Mouse (Mus musculus): ENCODE data around the gene Mrpl14. TPM values are rescaled to one million over a fixed set of nuclear protein-coding genes. Genes with fewer than 3 reads are reported as not detected.

The Mrpl14 gene
- total RNA-seq, 2 experiments from 2014 or later: 14.4 to 88.9 TPM

DNA sequence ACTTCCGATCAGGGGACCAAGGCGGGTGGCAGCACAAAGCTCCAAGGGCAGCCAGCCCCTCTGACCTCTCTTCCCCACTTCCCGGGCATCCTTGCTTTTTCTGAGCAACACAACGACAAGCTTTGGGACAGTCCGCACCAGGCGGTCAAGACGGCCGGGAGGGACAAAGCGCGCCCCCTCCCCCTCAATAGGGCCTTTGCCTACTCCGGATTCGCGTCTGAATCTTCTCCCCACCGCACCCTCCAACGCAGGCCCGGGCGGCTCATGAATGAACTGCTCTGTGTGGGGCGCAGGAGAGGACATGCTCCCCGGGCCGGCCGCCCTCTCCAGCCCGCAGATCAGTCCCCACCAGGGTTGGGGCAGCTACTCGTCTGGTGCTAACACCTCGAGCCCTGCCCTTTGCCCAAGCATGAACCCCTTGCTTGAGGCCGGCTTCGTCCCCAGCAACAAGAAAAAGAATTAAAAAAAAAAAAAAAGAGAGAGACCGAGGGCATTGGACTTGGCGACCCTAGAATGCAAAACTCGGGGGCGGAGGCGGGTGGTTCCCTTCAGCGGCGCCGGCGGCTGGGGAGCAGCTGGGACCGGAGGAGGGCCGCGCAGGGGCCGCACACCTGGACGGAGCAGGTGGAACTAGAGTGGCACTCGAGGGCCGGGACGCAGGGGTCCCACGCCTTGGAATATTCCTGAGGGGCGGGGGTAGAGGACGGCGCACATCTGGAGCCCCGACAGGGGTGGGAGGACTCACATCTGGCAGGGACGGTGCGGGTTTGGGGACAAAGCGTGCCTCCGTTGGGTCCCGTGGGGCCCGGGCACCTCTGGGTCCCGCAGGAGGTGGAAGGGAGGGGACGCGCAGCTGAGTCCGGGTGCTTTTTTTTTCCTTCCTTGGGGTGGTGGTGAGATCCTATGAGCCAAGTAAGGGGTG, 690 bp upstream of the Mrpl14 start:
- peak; percentile 58 for ATAC-seq (replicated peaks; ENCODE audit: low FRiP score, low TSS enrichment, poor library complexity, severe bottlenecking)

GRCm38 (mm10) chr17:45686716-45687115, 594 bp downstream of the Mrpl14 start, which contains the start of gene Tmem63b:
Tmem63b (minus strand) TSS chr17:45686905.
- peak; percentile 53 for ATAC-seq (replicated peaks; ENCODE audit: low FRiP score, low TSS enrichment, poor library complexity, severe bottlenecking)

GRCm38 (mm10) chr17:45689120-45689519, 3.0 kb downstream of the Mrpl14 start:
- no peak for ATAC-seq (replicated peaks; ENCODE audit: low FRiP score, low TSS enrichment, poor library complexity, severe bottlenecking)

- no peak for ATAC-seq (replicated peaks; ENCODE audit: low FRiP score, low TSS enrichment, poor library complexity, severe bottlenecking)
These were observed 3.9 kb downstream of the Mrpl14 start for GRCm38 (mm10) chr17:45690044-45690443.

DNA sequence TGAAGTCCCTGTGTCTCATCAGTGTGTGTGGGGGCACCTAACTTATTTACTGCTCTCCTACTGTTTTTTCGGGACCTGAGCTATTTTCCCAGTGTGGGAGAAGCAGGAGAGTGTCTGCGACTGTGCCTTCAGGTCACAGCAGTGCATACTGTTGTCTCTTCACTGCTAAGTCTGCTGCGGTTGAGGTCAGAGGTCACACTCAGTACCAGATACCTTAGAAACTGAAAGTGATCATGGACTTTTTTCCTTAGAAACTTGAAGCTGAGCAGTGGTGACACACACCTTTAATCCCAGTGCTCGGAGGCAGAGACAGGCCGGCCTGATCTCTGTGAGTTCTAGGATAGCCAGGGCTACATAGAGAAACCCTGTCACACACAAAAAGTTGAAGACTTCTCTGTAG, 6.0 kb downstream of the Mrpl14 start:
- no peak for ATAC-seq (replicated peaks; ENCODE audit: low FRiP score, low TSS enrichment, poor library complexity, severe bottlenecking)

DNA sequence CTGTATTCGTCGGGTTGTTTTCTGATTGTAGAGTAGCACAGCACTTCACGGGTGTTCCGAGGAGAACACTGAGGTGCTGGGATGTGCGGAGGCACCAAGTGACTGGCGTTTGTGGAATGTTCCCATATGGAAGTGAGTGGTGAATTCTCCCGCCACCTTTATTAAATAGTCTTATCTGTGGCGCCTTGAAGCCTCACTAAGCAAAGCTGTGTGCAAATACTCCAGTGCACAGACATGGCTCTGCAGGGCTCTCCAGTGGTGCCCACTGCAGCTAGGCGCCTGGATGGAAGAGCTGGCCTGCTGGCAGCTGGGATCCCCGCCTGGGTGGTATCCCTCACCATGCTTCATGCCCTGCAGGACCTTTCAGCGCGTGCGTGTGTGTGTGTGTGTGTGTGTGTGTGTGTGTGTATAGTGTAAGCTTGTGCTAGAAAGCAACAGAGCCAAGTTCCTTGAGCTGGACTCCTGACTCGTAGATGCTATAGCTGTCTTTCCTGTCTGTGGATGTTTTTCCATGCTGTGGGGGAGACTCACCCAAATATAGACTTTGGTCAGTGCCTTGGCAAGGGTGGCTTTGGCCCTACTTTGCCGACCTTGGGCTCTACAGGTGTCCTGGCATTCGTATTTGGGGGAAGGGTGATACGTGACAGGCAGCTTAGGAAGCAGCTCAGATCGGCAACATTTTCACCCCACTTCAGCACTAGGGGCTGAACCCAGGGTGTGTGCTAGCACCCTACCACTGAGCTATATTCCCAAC, 7.9 kb downstream of the Mrpl14 start:
- ATAC-seq (replicated peaks; ENCODE audit: low FRiP score, low TSS enrichment, poor library complexity, severe bottlenecking): no peak

- peak; percentile 62 for ATAC-seq (replicated peaks; ENCODE audit: low FRiP score, low TSS enrichment, poor library complexity, severe bottlenecking)
These were observed 9.4 kb downstream of the Mrpl14 start for GRCm38 (mm10) chr17:45695227-45696120.

- no peak for ATAC-seq (replicated peaks; ENCODE audit: low FRiP score, low TSS enrichment, poor library complexity, severe bottlenecking)
These were observed 10.9 kb downstream of the Mrpl14 start for GRCm38 (mm10) chr17:45696981-45697380.

DNA sequence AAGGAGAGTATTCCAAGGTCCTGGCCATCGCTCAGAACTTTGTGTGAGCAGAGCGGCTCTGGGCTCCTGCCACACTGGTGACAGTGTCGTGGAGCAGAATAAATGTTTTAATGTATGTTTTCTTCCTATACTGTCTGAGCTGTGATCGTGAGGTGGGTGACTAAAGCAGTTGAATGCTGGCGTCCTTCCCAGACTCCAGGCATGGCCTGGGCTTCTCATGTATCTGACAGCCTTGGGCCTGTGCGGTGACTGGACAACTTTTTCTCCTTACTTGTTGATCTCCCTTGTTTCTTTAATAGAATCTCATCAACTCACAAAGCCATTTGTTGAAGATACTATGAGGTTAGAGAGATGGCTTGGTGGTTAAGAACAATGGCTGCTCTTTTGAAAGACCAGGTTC, 12.2 kb downstream of the Mrpl14 start:
- no peak for ATAC-seq (replicated peaks; ENCODE audit: low FRiP score, low TSS enrichment, poor library complexity, severe bottlenecking)

GRCm38 (mm10) chr17:45699039-45699740, 13.1 kb downstream of the Mrpl14 start:
- ATAC-seq (replicated peaks; ENCODE audit: low FRiP score, low TSS enrichment, poor library complexity, severe bottlenecking): no peak

DNA sequence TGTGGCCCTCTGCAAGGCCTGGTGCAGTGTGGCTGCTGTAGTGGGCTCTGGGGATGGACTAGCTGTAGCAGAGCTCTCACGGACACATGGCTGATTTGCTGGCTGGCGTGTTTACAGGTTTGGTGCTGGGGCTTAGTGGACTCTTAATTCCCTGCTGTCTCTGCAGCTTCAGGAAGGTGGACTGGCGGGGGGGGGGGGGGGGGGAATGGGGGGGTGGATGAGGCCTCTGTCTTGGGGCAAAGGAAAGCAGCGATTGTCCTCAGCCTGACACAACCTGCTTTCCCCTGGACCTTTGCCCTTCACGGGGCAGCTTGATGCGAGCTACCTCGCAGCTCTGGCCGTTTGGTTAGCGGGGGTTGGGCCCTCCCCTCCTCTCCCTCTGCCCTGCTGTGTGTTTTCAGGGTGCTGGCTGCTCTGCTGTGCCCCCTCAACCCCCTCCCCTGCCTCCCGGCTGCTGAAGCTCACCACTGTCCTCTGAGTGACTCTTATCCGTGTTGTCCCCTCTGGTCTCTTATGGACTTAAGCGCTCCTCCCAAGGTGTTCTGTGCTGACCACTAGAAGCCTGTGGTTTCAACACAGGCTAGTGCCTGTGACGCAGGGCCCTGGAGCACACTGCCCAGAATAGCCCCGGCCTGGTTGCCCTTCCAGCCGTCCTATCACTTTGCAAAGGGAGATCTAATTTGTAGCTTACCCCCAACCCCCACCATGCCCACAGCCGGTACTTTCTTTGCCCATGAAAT, 14.5 kb downstream of the Mrpl14 start:
- ATAC-seq (replicated peaks; ENCODE audit: low FRiP score, low TSS enrichment, poor library complexity, severe bottlenecking): no peak

GRCm38 (mm10) chr17:45701236-45701591, 15.1 kb downstream of the Mrpl14 start:
- no peak for ATAC-seq (replicated peaks; ENCODE audit: low FRiP score, low TSS enrichment, poor library complexity, severe bottlenecking)

DNA sequence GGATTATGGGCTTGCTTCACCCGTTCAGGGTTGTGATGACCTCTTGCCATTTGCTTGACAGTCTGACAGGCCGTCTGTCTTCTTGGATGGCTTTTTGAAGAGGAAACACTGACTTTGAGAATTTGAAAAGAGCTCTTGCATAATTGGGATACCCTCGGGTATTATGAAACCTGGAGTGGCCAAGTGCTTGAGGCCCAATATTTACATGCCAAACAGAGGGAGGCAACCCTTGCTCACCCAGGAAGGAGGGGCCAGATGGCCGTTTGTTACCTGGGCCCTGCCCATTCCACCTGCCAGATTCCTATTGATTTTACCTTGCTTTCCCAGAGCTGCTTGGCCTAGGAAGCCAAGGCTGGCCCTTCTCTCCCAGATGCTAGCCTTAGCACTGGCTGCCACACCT, 16.1 kb downstream of the Mrpl14 start:
- ATAC-seq (replicated peaks; ENCODE audit: low FRiP score, low TSS enrichment, poor library complexity, severe bottlenecking): no peak

DNA sequence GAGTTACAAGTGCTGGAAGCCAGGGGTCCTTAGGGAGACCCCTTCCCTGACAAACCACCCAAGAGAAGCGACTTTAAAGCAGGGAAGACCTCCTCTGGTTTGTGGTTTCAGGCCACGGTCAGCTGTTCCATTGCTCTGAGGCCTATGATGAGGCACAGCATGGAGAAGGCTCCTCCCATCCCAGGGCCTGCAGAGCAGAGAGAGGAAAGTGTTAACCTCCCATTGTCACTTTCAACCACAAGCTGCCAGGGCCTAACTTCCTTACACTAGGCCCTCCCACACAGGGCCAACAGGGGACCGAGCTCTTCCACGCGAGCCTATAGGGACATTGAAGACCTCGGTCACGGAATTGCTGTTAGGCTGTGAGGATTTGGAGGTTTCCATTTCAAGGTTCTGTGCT, 17.1 kb downstream of the Mrpl14 start:
- peak; percentile 68 for ATAC-seq (replicated peaks; ENCODE audit: low FRiP score, low TSS enrichment, poor library complexity, severe bottlenecking)

- ATAC-seq (replicated peaks; ENCODE audit: low FRiP score, low TSS enrichment, poor library complexity, severe bottlenecking): no peak
These were observed 20.7 kb downstream of the Mrpl14 start for GRCm38 (mm10) chr17:45706796-45707195.

GRCm38 (mm10) chr17:45707376-45707775, 21.3 kb downstream of the Mrpl14 start:
- no peak for ATAC-seq (replicated peaks; ENCODE audit: low FRiP score, low TSS enrichment, poor library complexity, severe bottlenecking)

- ATAC-seq (replicated peaks; ENCODE audit: low FRiP score, low TSS enrichment, poor library complexity, severe bottlenecking): no peak
These were observed 22.1 kb downstream of the Mrpl14 start for GRCm38 (mm10) chr17:45708179-45708578.

- ATAC-seq (replicated peaks; ENCODE audit: low FRiP score, low TSS enrichment, poor library complexity, severe bottlenecking): no peak
These were observed 23.7 kb downstream of the Mrpl14 start for GRCm38 (mm10) chr17:45709829-45710228.
